Mouse (Mus musculus) megakaryocyte, embryonic 14.5 days (primary cell): ENCODE measurements around the gene Hoxb6.

Source experiments
- FLI1 ChIP-seq: IDR thresholded peaks from 2 replicates; pipeline ENCODE4 v1.6.1; 2012; ENCODE audit warnings: low read length, inconsistent platforms, mixed read lengths
- GATA1 ChIP-seq: IDR thresholded peaks from 3 replicates; pipeline ENCODE4 v1.6.1; 2012; ENCODE audit warnings: mixed read lengths, low read length, inconsistent platforms, borderline replicate concordance

DNA sequence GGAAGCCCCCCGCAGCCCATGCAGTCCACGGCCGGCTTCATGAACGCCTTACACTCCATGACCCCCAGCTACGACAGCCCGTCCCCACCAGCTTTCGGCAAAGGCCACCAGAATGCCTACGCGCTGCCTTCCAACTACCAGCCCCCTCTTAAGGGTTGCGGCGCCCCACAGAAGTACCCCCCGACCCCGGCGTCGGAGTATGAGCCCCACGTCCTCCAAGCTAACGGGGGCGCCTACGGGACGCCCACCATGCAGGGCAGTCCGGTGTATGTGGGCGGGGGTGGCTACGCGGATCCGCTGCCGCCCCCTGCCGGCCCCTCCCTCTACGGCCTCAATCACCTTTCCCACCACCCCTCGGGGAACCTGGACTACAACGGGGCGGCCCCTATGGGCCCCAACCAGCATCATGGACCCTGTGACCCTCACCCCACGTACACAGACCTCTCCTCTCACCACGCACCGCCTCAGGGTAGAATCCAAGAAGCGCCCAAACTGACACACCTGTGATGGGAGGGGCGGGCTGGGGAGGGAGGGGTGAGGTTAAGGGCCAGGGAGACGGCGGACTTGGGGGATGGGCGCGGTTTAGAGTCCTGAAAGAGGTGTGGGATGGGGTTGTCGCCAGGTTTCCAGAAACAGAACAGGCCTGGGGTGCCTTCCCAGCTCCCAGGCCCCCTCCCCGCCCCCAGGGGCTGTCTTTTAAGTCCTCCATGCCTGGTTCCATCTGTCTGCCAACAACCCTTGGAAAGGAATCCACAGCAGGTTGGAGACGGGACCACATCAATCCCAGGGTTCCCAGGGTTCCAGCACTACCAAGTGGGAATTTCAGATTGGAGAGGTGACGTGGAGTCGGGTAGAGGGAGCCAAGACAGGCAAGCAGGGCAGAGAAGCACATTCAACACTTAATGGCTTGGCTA is 53.9 kb downstream of the Hoxb6 start:
- TF ChIP-seq GATA1 (no peak), FLI1 (no peak)
